Mouse (Mus musculus): Measurements from ENCODE around the gene Ccp110. TPM values are rescaled to one million over a fixed set of nuclear protein-coding genes. Genes with fewer than 3 reads are reported as not detected.

Ccp110 gene
- polyA plus RNA-seq, 1 experiment from 2014 or later = 8.3 TPM

- Histone ChIP-seq H3K36me3 (ENCODE audit: control insufficient read depth, insufficient read depth, low read length) (peaks cover 14% of the 10 kb centered on the region), H3K9me3 (ENCODE audit: control insufficient read depth, low read length) (no peaks in the 10 kb centered on the region), H3K27me3 (replicated peaks; ENCODE audit: control insufficient read depth, insufficient read depth, low read length) (no peaks in the 10 kb centered on the region), H3K4me2 (ENCODE audit: low read length) (peak within 1 kb of the TSS; percentile 71), H3K9ac (ENCODE audit: low read length) (peak within 1 kb of the TSS; percentile 66), H3K4me1 (replicated peaks; ENCODE audit: control insufficient read depth, insufficient read depth, low read length) (peaks cover 12% of the 10 kb centered on the region; the same call in 1 of the 2 replicates), H3K27ac (ENCODE audit: low read depth) (peak within 1 kb of the TSS; percentile 38), H3K4me3 (ENCODE audit: low read depth, low read length) (peak within 1 kb of the TSS; percentile 82)
- DNase-seq (ENCODE audit: low spot score) = peak; percentile 85
- WGBS = 4% methylated on average over 16 of the region's 16 CpGs
- peak; percentile 82 for ATAC-seq (replicated peaks; ENCODE audit: low FRiP score, low TSS enrichment, low read depth)
These were observed 27.7 kb downstream of the Ccp110 start, which contains the start of gene Vps35l for GRCm38 (mm10) chr7:118739975-118740531. Vps35l (plus strand) TSS chr7:118740226.

- H3K9me3 ChIP-seq (ENCODE audit: control insufficient read depth, low read length) = no peaks in the 10 kb centered on the region
- H3K4me3 ChIP-seq (ENCODE audit: low read depth, low read length) = peak overlapping the region; percentile 82
- H3K36me3 ChIP-seq (ENCODE audit: control insufficient read depth, insufficient read depth, low read length) = peaks cover 17% of the 10 kb centered on the region
- peaks cover 12% of the 10 kb centered on the region; the same call in 1 of the 2 replicates for H3K4me1 ChIP-seq (replicated peaks; ENCODE audit: control insufficient read depth, insufficient read depth, low read length)
- peak overlapping the region; percentile 66 for H3K9ac ChIP-seq (ENCODE audit: low read length)
- peak overlapping the region; percentile 38 for H3K27ac ChIP-seq (ENCODE audit: low read depth)
- ATAC-seq (replicated peaks; ENCODE audit: low FRiP score, low TSS enrichment, low read depth) = peak; percentile 95
- peak; percentile 98 for DNase-seq (ENCODE audit: low spot score)
- H3K27me3 ChIP-seq (replicated peaks; ENCODE audit: control insufficient read depth, insufficient read depth, low read length) = no peaks in the 10 kb centered on the region
- 4% methylated on average over 41 of the region's 41 CpGs for WGBS
- H3K4me2 ChIP-seq (ENCODE audit: low read length) = peak overlapping the region; percentile 71
These were observed 28.4 kb downstream of the Ccp110 start for GRCm38 (mm10) chr7:118740532-118741338.

- 87% methylated on average over 4 of the region's 6 CpGs for WGBS
- Histone ChIP-seq H3K36me3 (ENCODE audit: control insufficient read depth, insufficient read depth, low read length) (peaks cover 24% of the 10 kb centered on the region), H3K27ac (ENCODE audit: low read depth) (no peak overlapping the region), H3K4me1 (replicated peaks; ENCODE audit: control insufficient read depth, insufficient read depth, low read length) (peaks cover 12% of the 10 kb centered on the region; the same call in 1 of the 2 replicates), H3K27me3 (replicated peaks; ENCODE audit: control insufficient read depth, insufficient read depth, low read length) (no peaks in the 10 kb centered on the region), H3K9ac (ENCODE audit: low read length) (no peak overlapping the region), H3K4me3 (ENCODE audit: low read depth, low read length) (no peak overlapping the region), H3K9me3 (ENCODE audit: control insufficient read depth, low read length) (no peaks in the 10 kb centered on the region), H3K4me2 (ENCODE audit: low read length) (no peak overlapping the region)
- no peak for ATAC-seq (replicated peaks; ENCODE audit: low FRiP score, low TSS enrichment, low read depth)
- no peak for DNase-seq (ENCODE audit: low spot score)
These were observed 29.9 kb downstream of the Ccp110 start for GRCm38 (mm10) chr7:118742278-118742677.

- Histone ChIP-seq H3K36me3 (ENCODE audit: control insufficient read depth, insufficient read depth, low read length) (peaks cover 49% of the 10 kb centered on the region), H3K9ac (ENCODE audit: low read length) (no peak overlapping the region), H3K9me3 (ENCODE audit: control insufficient read depth, low read length) (no peaks in the 10 kb centered on the region), H3K4me3 (ENCODE audit: low read depth, low read length) (no peak overlapping the region), H3K4me2 (ENCODE audit: low read length) (no peak overlapping the region), H3K4me1 (replicated peaks; ENCODE audit: control insufficient read depth, insufficient read depth, low read length) (peaks cover 12% of the 10 kb centered on the region; the same call in 1 of the 2 replicates), H3K27ac (ENCODE audit: low read depth) (no peak overlapping the region), H3K27me3 (replicated peaks; ENCODE audit: control insufficient read depth, insufficient read depth, low read length) (no peaks in the 10 kb centered on the region)
- DNase-seq (ENCODE audit: low spot score) (no peak), ATAC-seq (replicated peaks; ENCODE audit: low FRiP score, low TSS enrichment, low read depth) (no peak)
- 91% methylated on average over 4 of the region's 5 CpGs for WGBS
These were observed 32.4 kb downstream of the Ccp110 start for GRCm38 (mm10) chr7:118744766-118745165.

GRCm38 (mm10) chr7:118747891-118748672 is 35.7 kb downstream of the Ccp110 start:
- Histone ChIP-seq H3K27me3 (replicated peaks; ENCODE audit: control insufficient read depth, insufficient read depth, low read length) (no peaks in the 10 kb centered on the region), H3K27ac (ENCODE audit: low read depth) (no peak overlapping the region), H3K4me3 (ENCODE audit: low read depth, low read length) (no peak overlapping the region), H3K4me2 (ENCODE audit: low read length) (no peak overlapping the region), H3K36me3 (ENCODE audit: control insufficient read depth, insufficient read depth, low read length) (peaks cover 81% of the 10 kb centered on the region), H3K9me3 (ENCODE audit: control insufficient read depth, low read length) (no peaks in the 10 kb centered on the region), H3K4me1 (replicated peaks; ENCODE audit: control insufficient read depth, insufficient read depth, low read length) (no peaks in the 10 kb centered on the region), H3K9ac (ENCODE audit: low read length) (no peak overlapping the region)
- ATAC-seq (replicated peaks; ENCODE audit: low FRiP score, low TSS enrichment, low read depth) (no peak), DNase-seq (ENCODE audit: low spot score) (no peak)
- whole genome bisulfite sequencing = 90% methylated on average over 12 of the region's 12 CpGs

GRCm38 (mm10) chr7:118749706-118750105 is 37.4 kb downstream of the Ccp110 start:
- 81% methylated on average over 8 of the region's 8 CpGs for WGBS
- Histone ChIP-seq H3K4me3 (ENCODE audit: low read depth, low read length) (no peak overlapping the region), H3K36me3 (ENCODE audit: control insufficient read depth, insufficient read depth, low read length) (peaks cover 92% of the 10 kb centered on the region)

GRCm38 (mm10) chr7:118751625-118752024 is 39.3 kb downstream of the Ccp110 start:
- H3K9ac ChIP-seq (ENCODE audit: low read length) = no peak overlapping the region
- H3K4me3 ChIP-seq (ENCODE audit: low read depth, low read length) = no peak overlapping the region
- H3K9me3 ChIP-seq (ENCODE audit: control insufficient read depth, low read length) = no peaks in the 10 kb centered on the region
- ATAC-seq (replicated peaks; ENCODE audit: low FRiP score, low TSS enrichment, low read depth) = no peak
- 87% methylated on average over 7 of the region's 7 CpGs for WGBS
- peaks cover 85% of the 10 kb centered on the region for H3K36me3 ChIP-seq (ENCODE audit: control insufficient read depth, insufficient read depth, low read length)
- H3K27ac ChIP-seq (ENCODE audit: low read depth) = no peak overlapping the region
- no peak overlapping the region for H3K4me2 ChIP-seq (ENCODE audit: low read length)
- no peak for DNase-seq (ENCODE audit: low spot score)
- no peaks in the 10 kb centered on the region for H3K4me1 ChIP-seq (replicated peaks; ENCODE audit: control insufficient read depth, insufficient read depth, low read length)
- no peaks in the 10 kb centered on the region for H3K27me3 ChIP-seq (replicated peaks; ENCODE audit: control insufficient read depth, insufficient read depth, low read length)

More at GRCm38 (mm10) chr7:118749706-118750105, 37.4 kb downstream of the Ccp110 start:
- Histone ChIP-seq H3K4me2 (ENCODE audit: low read length) (no peak overlapping the region), H3K9me3 (ENCODE audit: control insufficient read depth, low read length) (no peaks in the 10 kb centered on the region), H3K27me3 (replicated peaks; ENCODE audit: control insufficient read depth, insufficient read depth, low read length) (no peaks in the 10 kb centered on the region), H3K27ac (ENCODE audit: low read depth) (no peak overlapping the region), H3K4me1 (replicated peaks; ENCODE audit: control insufficient read depth, insufficient read depth, low read length) (no peaks in the 10 kb centered on the region), H3K9ac (ENCODE audit: low read length) (no peak overlapping the region)
- ATAC-seq (replicated peaks; ENCODE audit: low FRiP score, low TSS enrichment, low read depth) (no peak), DNase-seq (ENCODE audit: low spot score) (no peak)

- H3K4me3 ChIP-seq (ENCODE audit: low read depth, low read length) = no peak overlapping the region
- H3K9me3 ChIP-seq (ENCODE audit: control insufficient read depth, low read length) = no peaks in the 10 kb centered on the region
- no peak overlapping the region for H3K27ac ChIP-seq (ENCODE audit: low read depth)
- 67% methylated on average over 7 of the region's 7 CpGs for WGBS
- H3K9ac ChIP-seq (ENCODE audit: low read length) = no peak overlapping the region
- 0 out of 2 replicates have a peak, but pooled peaks cover 3% of the 10 kb centered on the region for H3K4me1 ChIP-seq (replicated peaks; ENCODE audit: control insufficient read depth, insufficient read depth, low read length)
- DNase-seq (ENCODE audit: low spot score) (no peak), ATAC-seq (replicated peaks; ENCODE audit: low FRiP score, low TSS enrichment, low read depth) (no peak)
- H3K36me3 ChIP-seq (ENCODE audit: control insufficient read depth, insufficient read depth, low read length) = peaks cover 52% of the 10 kb centered on the region
- H3K27me3 ChIP-seq (replicated peaks; ENCODE audit: control insufficient read depth, insufficient read depth, low read length) = no peaks in the 10 kb centered on the region
- H3K4me2 ChIP-seq (ENCODE audit: low read length) = no peak overlapping the region
These were observed 43.4 kb downstream of the Ccp110 start for GRCm38 (mm10) chr7:118755756-118756155.
